Mouse (Mus musculus) cerebellum, postnatal 25 days (tissue): ENCODE measurements at regions not wholly inside any gene's neighbourhood (a gene's known extent, or its start where the extent isn't known, plus 50 kb on each side); places are given as distances from the start of the nearest gene placed in this dataset.

Source experiments
- DNase-seq, 2 experiments: peaks; one replicate each; pipeline ENCODE4 v3.0.0; 2021; ENCODE audit warnings: mixed read lengths in 2 of 2

GRCm38 (mm10) chr1:109675196-109675595, 307.0 kb upstream of the Cdh7 start:
- peak in 1 of 2 experiments; percentile 5 for DNase-seq

GRCm38 (mm10) chr1:109722449-109722848, 259.8 kb upstream of the Cdh7 start:
- DNase-seq = no peak

- DNase-seq = peak; percentile 48 to 68
These were observed 246.2 kb upstream of the Cdh7 start for GRCm38 (mm10) chr1:109736071-109736470.
